Mouse (Mus musculus) midbrain, postnatal 0 days (tissue): Measurements from ENCODE around the gene Rsf1. TPM values are rescaled to one million over a fixed set of nuclear protein-coding genes. Genes with fewer than 3 reads are reported as not detected.

Source experiments
- ATAC-seq: fragments of 200-750 bp; cut with Nextera tagmentation; 2 replicates; pipeline ENCODE4 v1.8.0; 2017; ENCODE audit warnings: moderate number of reproducible peaks, mild to moderate bottlenecking, moderate TSS enrichment, moderate library complexity; ENCODE audit not compliant: low FRiP score
- DNase-seq: peaks from one replicate; pipeline ENCODE4 v3.0.0-alpha.2; 2015; ENCODE audit warnings: low spot score
- H3K27ac ChIP-seq: fragments of 300-500 bp; sonication (generic); 2 replicates; pipeline ENCODE4 v1.5.1; 2014; ENCODE audit warnings: low read depth, mild to moderate bottlenecking, low read length, mixed read lengths
- H3K27me3 ChIP-seq: fragments of 300-500 bp; sonication (generic); 2 replicates; pipeline ENCODE4 v1.6.1; 2014; ENCODE audit warnings: low read length, control low read depth, mixed read lengths; ENCODE audit not compliant: insufficient read depth
- H3K36me3 ChIP-seq: fragments of 300-500 bp; sonication (generic); 2 replicates; pipeline ENCODE4 v1.6.1; 2014; ENCODE audit warnings: low read length, control low read depth, mixed read lengths; ENCODE audit not compliant: insufficient read depth
- H3K4me1 ChIP-seq: fragments of 300-500 bp; sonication (generic); 2 replicates; pipeline ENCODE4 v1.6.1; 2014; ENCODE audit warnings: mild to moderate bottlenecking, control low read depth, antibody characterized with exemption, low read length, mixed read lengths; ENCODE audit not compliant: insufficient read depth
- H3K4me2 ChIP-seq: fragments of 300-500 bp; sonication (generic); 2 replicates; pipeline ENCODE4 v1.6.1; 2014; ENCODE audit warnings: low read depth, mild to moderate bottlenecking, low read length, mixed read lengths; ENCODE audit not compliant: poor library complexity, severe bottlenecking
- H3K4me3 ChIP-seq: fragments of 300-500 bp; sonication (generic); 2 replicates; pipeline ENCODE4 v1.5.1; 2014; ENCODE audit warnings: low read depth, mild to moderate bottlenecking, low read length, moderate library complexity
- H3K9ac ChIP-seq: fragments of 300-500 bp; sonication (generic); replicated peaks from 2 replicates; pipeline ENCODE4 v1.6.1; 2014; ENCODE audit warnings: mild to moderate bottlenecking, low read length, moderate library complexity, mixed read lengths; ENCODE audit not compliant: poor library complexity, severe bottlenecking
- H3K9me3 ChIP-seq: fragments of 300-500 bp; sonication (generic); 2 replicates; pipeline ENCODE4 v1.6.1; 2016; ENCODE audit warnings: low read length, control low read depth
- CTCF ChIP-seq: IDR thresholded peaks from 2 replicates; pipeline ENCODE4 v1.5.1; 2016; ENCODE audit warnings: antibody characterized with exemption, mild to moderate bottlenecking
- WGBS: fragments of 180-500 bp; shearing (Covaris S2); extraction: QIAGEN DNeasy Blood & Tissue Kit; methylation state at CpG from one replicate; pipeline ENCODE4 v1.1.7; 2014; 5-methylcytosine and 5-hydroxymethylcytosine counted together
- polyA plus RNA-seq: library from polyadenylated mRNA; unstranded; fragments of >200 nt; fragmentation: Nextera tagmentation; extraction: Ambion mirVana; gene quantifications from 2 replicates; pipeline ENCODE4 v1.2.1, GENCODE M21; 2015
- total RNA-seq: library from RNA; depleted of rRNA; stranded (reverse); fragments of >200 nt; gene quantifications from 2 replicates; pipeline ENCODE4 v1.2.3, GENCODE M21; 2014

Rsf1 gene
- total and polyA plus RNA-seq, 2 experiments from 2014 or later = 19.8 to 27.4 TPM

DNA sequence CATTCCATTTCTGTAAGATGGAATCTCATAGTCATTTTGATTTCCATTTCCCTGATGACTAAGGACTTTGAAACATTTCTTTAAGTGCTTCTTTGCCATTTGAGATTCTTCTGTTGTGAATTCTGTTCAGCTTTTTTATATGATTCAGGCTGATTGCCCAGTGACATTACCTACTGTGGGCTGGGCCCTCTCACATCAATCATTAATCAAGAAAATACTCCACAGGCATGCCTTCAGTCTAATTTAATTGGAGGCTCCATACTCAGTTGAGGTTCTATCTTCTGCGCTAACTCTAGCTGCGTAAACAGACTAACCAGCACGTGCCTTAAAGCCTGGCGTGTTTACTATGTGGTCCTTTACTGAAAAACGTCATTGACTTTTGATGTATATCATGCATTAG, 41.7 kb downstream of the Rsf1 start:
- Histone ChIP-seq H3K4me1 (no peaks in the 10 kb centered on the region), H3K27ac (no peak overlapping the region), H3K9ac (no peak overlapping the region), H3K36me3 (0 out of 2 replicates have a peak, but pooled peaks cover 3% of the 10 kb centered on the region), H3K27me3 (no peaks in the 10 kb centered on the region), H3K4me3 (no peak overlapping the region), H3K4me2 (no peak overlapping the region), H3K9me3 (no peaks in the 10 kb centered on the region)
- TF ChIP-seq CTCF = no peak
- DNase-seq (no peak), ATAC-seq (no peak)
- 95% methylated on average over 5 of the region's 5 CpGs for WGBS

DNA sequence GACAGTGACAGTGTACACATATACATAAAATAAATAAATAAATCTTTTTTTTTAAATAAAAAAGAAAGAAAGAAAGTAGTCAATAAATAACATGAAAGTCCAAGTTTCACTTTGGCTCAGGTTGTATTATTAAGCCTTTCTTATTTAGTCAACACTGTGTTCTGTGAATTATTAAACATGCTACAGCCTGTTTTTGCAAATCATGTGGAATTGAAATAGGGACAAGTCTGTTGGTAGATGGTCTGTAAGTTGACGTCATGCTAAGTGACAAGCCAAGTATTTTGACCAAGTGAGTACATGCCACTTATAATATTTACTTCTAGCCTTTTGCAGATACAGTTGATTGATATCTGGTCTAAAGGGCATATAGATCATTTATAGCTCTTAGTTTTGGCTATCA, 43.0 kb downstream of the Rsf1 start:
- DNase-seq (no peak), ATAC-seq (no peak)
- Histone ChIP-seq H3K27ac (no peak overlapping the region), H3K27me3 (no peaks in the 10 kb centered on the region), H3K4me2 (no peak overlapping the region), H3K4me1 (no peaks in the 10 kb centered on the region), H3K4me3 (no peak overlapping the region), H3K36me3 (0 out of 2 replicates have a peak, but pooled peaks cover 1% of the 10 kb centered on the region), H3K9me3 (no peaks in the 10 kb centered on the region), H3K9ac (no peak overlapping the region)
- TF ChIP-seq CTCF = no peak
- 89% methylated on average over 1 of the region's 1 CpGs for WGBS

DNA sequence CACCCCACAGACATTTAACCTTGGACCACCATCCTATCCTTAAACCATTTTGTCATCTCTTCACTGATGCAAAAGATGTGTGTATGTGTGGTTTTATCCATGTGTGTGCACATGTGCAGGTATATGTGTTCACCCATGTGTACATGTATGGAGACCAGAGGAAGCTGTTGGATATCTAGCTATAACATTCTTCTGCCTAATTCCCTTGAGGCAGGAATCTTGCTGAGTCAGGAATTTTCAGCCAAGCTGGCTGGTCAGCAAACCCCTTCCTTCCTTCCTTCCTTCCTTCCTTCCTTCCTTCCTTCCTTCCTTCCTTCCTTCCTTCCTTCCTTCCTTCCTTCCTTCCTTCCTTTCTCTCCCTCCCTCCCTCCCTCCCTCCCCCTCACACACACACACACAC, 43.7 kb downstream of the Rsf1 start:
- no peaks in the 10 kb centered on the region for H3K36me3 ChIP-seq
- ATAC-seq (no peak), DNase-seq (no peak)
- no peak overlapping the region for H3K4me3 ChIP-seq
- TF ChIP-seq CTCF = no peak
- no peaks in the 10 kb centered on the region for H3K9me3 ChIP-seq
- H3K4me1 ChIP-seq = no peaks in the 10 kb centered on the region
- H3K4me2 ChIP-seq = no peak overlapping the region
- H3K27ac ChIP-seq = no peak overlapping the region
- no peak overlapping the region for H3K9ac ChIP-seq
- H3K27me3 ChIP-seq = no peaks in the 10 kb centered on the region

DNA sequence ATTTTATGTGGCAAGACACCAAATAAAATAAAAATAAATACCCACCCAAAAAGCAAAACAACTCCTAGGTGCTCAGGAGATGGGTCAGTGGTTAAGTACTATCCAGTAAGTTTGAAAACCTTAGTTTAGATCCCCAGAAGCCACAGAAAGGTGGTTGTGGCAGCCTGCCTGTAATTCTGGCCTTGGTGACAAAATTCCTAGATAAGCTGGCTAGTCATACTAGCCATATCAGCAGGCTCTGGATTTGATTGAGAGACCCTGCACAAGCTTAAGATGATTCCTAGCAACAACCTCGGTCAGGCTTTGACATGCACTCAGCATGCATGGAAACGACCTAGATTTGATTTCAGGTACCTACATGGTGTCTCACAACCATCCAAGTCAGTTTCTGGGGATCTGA, 49.7 kb downstream of the Rsf1 start:
- Histone ChIP-seq H3K9me3 (no peaks in the 10 kb centered on the region), H3K4me1 (no peaks in the 10 kb centered on the region), H3K36me3 (no peaks in the 10 kb centered on the region), H3K4me2 (no peak overlapping the region), H3K27me3 (no peaks in the 10 kb centered on the region), H3K9ac (no peak overlapping the region), H3K27ac (no peak overlapping the region), H3K4me3 (no peak overlapping the region)
- WGBS = 58% methylated on average over 2 of the region's 2 CpGs
- no peak for DNase-seq
- no peak for ATAC-seq
- no peak for TF ChIP-seq CTCF

DNA sequence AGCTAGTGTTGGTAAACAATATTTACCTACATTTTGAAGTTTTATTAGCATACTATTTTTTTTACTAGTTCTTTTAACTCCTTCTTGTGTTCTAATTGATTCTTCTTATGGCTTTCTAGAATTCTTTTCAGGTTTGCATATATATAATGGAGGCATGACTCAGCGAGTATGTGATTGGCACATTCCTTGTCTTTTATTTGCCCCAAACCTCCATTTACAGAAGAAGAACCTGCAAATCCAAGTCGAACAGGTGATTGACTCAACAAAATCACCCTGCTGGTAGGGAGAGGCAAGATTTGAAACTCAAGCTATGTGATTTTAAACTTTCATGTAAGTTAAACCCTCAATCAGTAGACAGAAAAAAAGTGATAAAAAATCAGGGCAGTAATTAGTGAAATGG, 51.6 kb downstream of the Rsf1 start:
- H3K36me3 ChIP-seq = no peaks in the 10 kb centered on the region
- DNase-seq (no peak), ATAC-seq (no peak)
- WGBS = 82% methylated on average over 2 of the region's 2 CpGs
- H3K9me3 ChIP-seq = no peaks in the 10 kb centered on the region
- H3K4me1 ChIP-seq = no peaks in the 10 kb centered on the region
- H3K4me3 ChIP-seq = no peak overlapping the region
- no peaks in the 10 kb centered on the region for H3K27me3 ChIP-seq
- no peak overlapping the region for H3K4me2 ChIP-seq
- H3K9ac ChIP-seq = no peak overlapping the region
- H3K27ac ChIP-seq = no peak overlapping the region
- TF ChIP-seq CTCF = no peak

DNA sequence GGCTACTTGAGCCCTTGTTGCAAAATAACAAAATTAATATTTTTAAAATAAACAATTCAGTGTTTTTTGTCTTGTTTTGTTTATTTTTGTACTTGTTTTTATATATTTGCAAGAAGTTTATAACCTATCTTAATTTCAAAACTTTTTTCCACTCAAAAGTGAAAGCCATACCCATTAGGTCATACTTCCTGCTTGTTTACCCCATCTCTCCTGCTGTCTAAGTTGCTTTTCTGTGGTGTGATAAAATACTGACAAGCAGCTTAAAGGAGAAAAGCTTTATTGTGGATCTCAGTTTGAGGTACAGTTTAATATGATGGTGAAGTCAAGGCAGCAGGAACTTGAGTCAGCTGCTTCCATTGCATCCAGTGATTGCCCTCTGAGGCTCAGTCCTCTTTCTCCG, 53.2 kb downstream of the Rsf1 start:
- Histone ChIP-seq H3K4me1 (no peaks in the 10 kb centered on the region), H3K27me3 (no peaks in the 10 kb centered on the region), H3K9ac (no peak overlapping the region), H3K4me2 (no peak overlapping the region), H3K27ac (no peak overlapping the region), H3K9me3 (no peaks in the 10 kb centered on the region), H3K4me3 (no peak overlapping the region), H3K36me3 (no peaks in the 10 kb centered on the region)
- ATAC-seq = no peak
- DNase-seq = no peak
- TF ChIP-seq CTCF = no peak
- WGBS = 85% methylated on average over 1 of the region's 1 CpGs
